Mouse (Mus musculus): ENCODE data around the gene Dpt. TPM values are rescaled to one million over a fixed set of nuclear protein-coding genes. Genes with fewer than 3 reads are reported as not detected.

Gene Dpt
- polyA plus RNA-seq, 1 experiment = 6.3 TPM

DNA sequence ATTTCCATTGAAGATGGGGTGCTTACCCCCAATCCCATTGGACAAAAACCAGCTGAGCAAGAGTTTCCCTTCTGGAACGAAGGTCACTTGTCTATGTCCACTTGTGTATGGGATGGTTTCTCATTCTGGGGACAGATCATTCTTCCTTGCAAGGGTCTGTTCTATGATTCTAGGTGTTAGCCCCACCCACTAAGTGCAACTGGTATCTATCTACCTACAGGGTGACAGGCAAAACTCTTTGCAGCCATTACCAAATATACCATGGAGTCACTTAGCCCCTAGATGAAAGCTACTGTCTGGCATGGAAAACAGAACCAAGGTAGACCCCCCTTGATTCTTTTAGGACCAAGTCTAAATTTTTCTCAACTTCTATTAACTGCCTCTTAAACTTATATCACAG lies 24.9 kb downstream of the Dpt start:
- H3K4me3 ChIP-seq = no peak overlapping the region
- no peaks in the 10 kb centered on the region for H3K36me3 ChIP-seq (ENCODE audit: control insufficient read depth, insufficient read depth)
- no peaks in the 10 kb centered on the region for H3K79me2 ChIP-seq (ENCODE audit: control insufficient read depth, insufficient read depth)
- no peaks in the 10 kb centered on the region for H3K27me3 ChIP-seq (ENCODE audit: control insufficient read depth, insufficient read depth, insufficient read length)
- TF ChIP-seq TCF12 (IDR thresholded peaks at IDR 0.05; ENCODE audit: insufficient read depth, poor library complexity, severe bottlenecking) (no peak), USF1 (IDR thresholded peaks at IDR 0.05; ENCODE audit: low read depth) (no peak), REST (IDR thresholded peaks at IDR 0.05; ENCODE audit: insufficient read depth, insufficient read length) (no peak), SRF (IDR thresholded peaks at IDR 0.05; ENCODE audit: control insufficient read depth, insufficient read length, low read depth) (no peak), MAX (IDR thresholded peaks at IDR 0.05; ENCODE audit: low read depth) (no peak), TCF3 (IDR thresholded peaks at IDR 0.05; ENCODE audit: insufficient read length, low read depth) (no peak), POLR2A (IDR thresholded peaks at IDR 0.05; ENCODE audit: insufficient read length, low read depth) (no peak), MYOD1 (IDR thresholded peaks at IDR 0.05; ENCODE audit: control insufficient read depth in 1 of 3, insufficient read length in 2 of 3, low read depth in 2 of 3) (no peak), POLR2AphosphoS2 (IDR thresholded peaks at IDR 0.05; ENCODE audit: insufficient read length, low read depth) (no peak), MYOG (IDR thresholded peaks at IDR 0.05; ENCODE audit: control insufficient read depth in 1 of 3, insufficient read depth in 1 of 3, insufficient read length in 2 of 3, low read depth in 2 of 3) (no peak), CEBPB (IDR thresholded peaks at IDR 0.05; ENCODE audit: insufficient read depth, poor library complexity, severe bottlenecking) (no peak), E2F4 (IDR thresholded peaks at IDR 0.05; ENCODE audit: insufficient read depth) (no peak)
- no peak overlapping the region for H3ac ChIP-seq (ENCODE audit: control insufficient read depth, insufficient read length)
- H3K4me2 ChIP-seq (ENCODE audit: low read depth) = no peak overlapping the region

DNA sequence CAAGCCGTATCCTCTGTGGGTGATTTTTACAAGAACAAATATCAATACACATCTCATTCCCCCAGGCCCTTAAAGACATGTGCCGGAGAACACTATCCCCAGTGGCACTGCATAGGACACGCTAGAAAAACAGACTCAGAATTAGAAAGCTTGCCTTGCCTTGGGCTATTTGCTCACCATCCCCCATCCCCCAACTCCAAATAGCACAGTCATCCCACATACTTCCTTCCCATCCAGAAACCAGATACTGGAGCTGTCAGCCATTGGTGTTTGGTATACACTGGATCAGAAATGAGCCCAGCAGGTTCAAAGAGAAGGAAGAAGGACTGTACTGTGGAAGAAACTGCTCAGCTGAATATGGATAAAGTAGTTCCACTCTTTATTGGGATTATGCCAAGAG lies 25.4 kb downstream of the Dpt start:
- TF ChIP-seq SRF (IDR thresholded peaks at IDR 0.05; ENCODE audit: control insufficient read depth, insufficient read length, low read depth) = no peak
- no peak for TF ChIP-seq USF1 (IDR thresholded peaks at IDR 0.05; ENCODE audit: low read depth)
- no peak for TF ChIP-seq TCF3 (IDR thresholded peaks at IDR 0.05; ENCODE audit: insufficient read length, low read depth)
- no peak overlapping the region for H3K4me2 ChIP-seq (ENCODE audit: low read depth)
- no peaks in the 10 kb centered on the region for H3K36me3 ChIP-seq (ENCODE audit: control insufficient read depth, insufficient read depth)
- no peak overlapping the region for H3K4me3 ChIP-seq
- H3K79me2 ChIP-seq (ENCODE audit: control insufficient read depth, insufficient read depth) = no peaks in the 10 kb centered on the region
- no peaks in the 10 kb centered on the region for H3K27me3 ChIP-seq (ENCODE audit: control insufficient read depth, insufficient read depth, insufficient read length)
- H3ac ChIP-seq (ENCODE audit: control insufficient read depth, insufficient read length) = no peak overlapping the region

DNA sequence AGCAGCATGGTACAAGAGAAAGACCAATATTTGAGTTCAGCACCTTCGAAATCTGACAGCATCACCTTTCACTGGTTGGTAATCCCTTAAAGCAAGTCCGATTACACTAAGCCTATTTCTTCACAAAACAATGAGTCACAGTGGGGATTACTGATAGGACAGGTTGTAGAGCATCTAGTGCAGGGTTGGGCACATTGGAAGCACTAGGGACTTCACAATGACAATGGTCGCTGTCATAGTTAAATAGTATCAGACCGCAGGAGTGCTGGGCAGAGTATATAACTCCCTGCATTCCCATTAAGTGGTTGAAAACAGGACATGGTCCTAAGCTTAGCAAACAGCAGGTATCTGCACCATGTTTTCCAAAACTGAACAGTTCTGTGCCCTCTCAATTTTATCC lies 25.8 kb downstream of the Dpt start:
- no peak overlapping the region for H3ac ChIP-seq (ENCODE audit: control insufficient read depth, insufficient read length)
- H3K36me3 ChIP-seq (ENCODE audit: control insufficient read depth, insufficient read depth) = no peaks in the 10 kb centered on the region
- TF ChIP-seq TCF12 (IDR thresholded peaks at IDR 0.05; ENCODE audit: insufficient read depth, poor library complexity, severe bottlenecking) = no peak
- no peak for TF ChIP-seq MYOG (IDR thresholded peaks at IDR 0.05; ENCODE audit: control insufficient read depth in 1 of 3, insufficient read depth in 1 of 3, insufficient read length in 2 of 3, low read depth in 2 of 3)
- no peak for TF ChIP-seq REST (IDR thresholded peaks at IDR 0.05; ENCODE audit: insufficient read depth, insufficient read length)
- TF ChIP-seq TCF3 (IDR thresholded peaks at IDR 0.05; ENCODE audit: insufficient read length, low read depth) = no peak
- no peak for TF ChIP-seq E2F4 (IDR thresholded peaks at IDR 0.05; ENCODE audit: insufficient read depth)
- TF ChIP-seq SRF (IDR thresholded peaks at IDR 0.05; ENCODE audit: control insufficient read depth, insufficient read length, low read depth) = no peak
- no peak for TF ChIP-seq MYOD1 (IDR thresholded peaks at IDR 0.05; ENCODE audit: control insufficient read depth in 1 of 3, insufficient read length in 2 of 3, low read depth in 2 of 3)
- TF ChIP-seq POLR2A (IDR thresholded peaks at IDR 0.05; ENCODE audit: insufficient read length, low read depth) = no peak
- no peak for TF ChIP-seq CEBPB (IDR thresholded peaks at IDR 0.05; ENCODE audit: insufficient read depth, poor library complexity, severe bottlenecking)
- no peak for TF ChIP-seq MAX (IDR thresholded peaks at IDR 0.05; ENCODE audit: low read depth)
- no peak for TF ChIP-seq USF1 (IDR thresholded peaks at IDR 0.05; ENCODE audit: low read depth)
- no peak for TF ChIP-seq POLR2AphosphoS2 (IDR thresholded peaks at IDR 0.05; ENCODE audit: insufficient read length, low read depth)
- H3K27me3 ChIP-seq (ENCODE audit: control insufficient read depth, insufficient read depth, insufficient read length) = no peaks in the 10 kb centered on the region
- H3K4me3 ChIP-seq = no peak overlapping the region
- no peaks in the 10 kb centered on the region for H3K79me2 ChIP-seq (ENCODE audit: control insufficient read depth, insufficient read depth)
- H3K4me2 ChIP-seq (ENCODE audit: low read depth) = no peak overlapping the region

- no peaks in the 10 kb centered on the region for H3K79me2 ChIP-seq (ENCODE audit: control insufficient read depth, insufficient read depth)
- no peak for TF ChIP-seq CEBPB (IDR thresholded peaks at IDR 0.05; ENCODE audit: insufficient read depth, poor library complexity, severe bottlenecking)
- TF ChIP-seq MAX (IDR thresholded peaks at IDR 0.05; ENCODE audit: low read depth) = no peak
- no peak for TF ChIP-seq USF1 (IDR thresholded peaks at IDR 0.05; ENCODE audit: low read depth)
- no peak for TF ChIP-seq POLR2AphosphoS2 (IDR thresholded peaks at IDR 0.05; ENCODE audit: insufficient read length, low read depth)
- TF ChIP-seq MYOD1 (IDR thresholded peaks at IDR 0.05; ENCODE audit: control insufficient read depth in 1 of 3, insufficient read length in 2 of 3, low read depth in 2 of 3) = no peak
- no peak for TF ChIP-seq REST (IDR thresholded peaks at IDR 0.05; ENCODE audit: insufficient read depth, insufficient read length)
- no peak for TF ChIP-seq E2F4 (IDR thresholded peaks at IDR 0.05; ENCODE audit: insufficient read depth)
- TF ChIP-seq MYOG (IDR thresholded peaks at IDR 0.05; ENCODE audit: control insufficient read depth in 1 of 3, insufficient read depth in 1 of 3, insufficient read length in 2 of 3, low read depth in 2 of 3) = no peak
- no peak for TF ChIP-seq TCF3 (IDR thresholded peaks at IDR 0.05; ENCODE audit: insufficient read length, low read depth)
- no peak for TF ChIP-seq TCF12 (IDR thresholded peaks at IDR 0.05; ENCODE audit: insufficient read depth, poor library complexity, severe bottlenecking)
- no peak for TF ChIP-seq SRF (IDR thresholded peaks at IDR 0.05; ENCODE audit: control insufficient read depth, insufficient read length, low read depth)
- no peak for TF ChIP-seq POLR2A (IDR thresholded peaks at IDR 0.05; ENCODE audit: insufficient read length, low read depth)
- H3K36me3 ChIP-seq (ENCODE audit: control insufficient read depth, insufficient read depth) = no peaks in the 10 kb centered on the region
- H3K27me3 ChIP-seq (ENCODE audit: control insufficient read depth, insufficient read depth, insufficient read length) = no peaks in the 10 kb centered on the region
- no peak overlapping the region for H3ac ChIP-seq (ENCODE audit: control insufficient read depth, insufficient read length)
- H3K4me3 ChIP-seq = no peak overlapping the region
- no peak overlapping the region for H3K4me2 ChIP-seq (ENCODE audit: low read depth)
Measured at GRCm38 (mm10) chr1:164824896-164825295, 28.5 kb downstream of the Dpt start.

DNA sequence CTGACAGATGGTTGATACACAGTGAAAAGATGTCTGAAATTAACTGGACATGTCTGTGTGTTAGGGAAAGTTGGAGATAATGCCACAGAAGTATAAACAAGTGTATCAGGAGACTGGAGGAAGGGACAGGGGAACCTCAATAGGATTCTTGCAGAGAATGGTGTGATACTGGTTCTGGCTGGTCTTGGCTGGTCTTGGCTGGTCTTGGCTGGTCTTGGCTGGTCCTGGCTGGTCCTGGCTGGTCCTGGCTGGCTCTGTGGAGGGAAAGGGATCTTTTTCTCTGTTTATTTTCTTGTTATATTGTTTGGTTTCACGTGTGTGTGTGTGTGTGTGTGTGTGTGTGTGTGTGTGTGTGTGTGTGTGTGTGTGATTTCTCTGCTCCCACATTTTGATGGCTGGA lies 33.4 kb downstream of the Dpt start:
- TF ChIP-seq TCF3 (IDR thresholded peaks at IDR 0.05; ENCODE audit: insufficient read length, low read depth) (no peak), E2F4 (IDR thresholded peaks at IDR 0.05; ENCODE audit: insufficient read depth) (no peak), SRF (IDR thresholded peaks at IDR 0.05; ENCODE audit: control insufficient read depth, insufficient read length, low read depth) (no peak)
- Histone ChIP-seq H3K27me3 (ENCODE audit: control insufficient read depth, insufficient read depth, insufficient read length) (no peaks in the 10 kb centered on the region), H3K36me3 (ENCODE audit: control insufficient read depth, insufficient read depth) (no peaks in the 10 kb centered on the region), H3ac (ENCODE audit: control insufficient read depth, insufficient read length) (no peak overlapping the region), H3K4me3 (no peak overlapping the region), H3K79me2 (ENCODE audit: control insufficient read depth, insufficient read depth) (no peaks in the 10 kb centered on the region), H3K4me2 (ENCODE audit: low read depth) (no peak overlapping the region)

Measured in myocyte (in vitro differentiated cells).